Mouse (Mus musculus): Measurements from ENCODE around the gene Tbc1d2b.
A peak's percentile ranks its signal among the peaks of the same experiment; 100 is the strongest.

Gene Tbc1d2b

DNA sequence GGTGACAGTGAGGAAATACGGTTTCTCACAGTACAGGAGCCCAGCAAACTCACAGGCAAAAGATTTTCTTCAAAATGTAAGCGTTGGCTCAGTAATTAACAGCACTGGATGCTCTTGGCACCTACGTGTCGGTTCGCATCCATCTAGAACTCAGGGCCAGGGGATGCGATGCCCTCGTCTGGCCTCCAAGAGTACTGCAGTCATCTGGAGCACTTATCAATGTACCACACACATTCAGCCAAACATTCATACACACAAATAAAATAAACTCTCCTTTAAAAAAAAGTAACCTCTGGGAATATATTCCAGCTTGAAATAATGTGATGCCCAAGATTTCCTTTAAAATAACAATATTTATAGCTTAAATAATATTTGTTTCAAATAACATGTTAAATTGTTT, 29.0 kb downstream of the Tbc1d2b start:
- peak; percentile 51 to 56 for DNase-seq

DNA sequence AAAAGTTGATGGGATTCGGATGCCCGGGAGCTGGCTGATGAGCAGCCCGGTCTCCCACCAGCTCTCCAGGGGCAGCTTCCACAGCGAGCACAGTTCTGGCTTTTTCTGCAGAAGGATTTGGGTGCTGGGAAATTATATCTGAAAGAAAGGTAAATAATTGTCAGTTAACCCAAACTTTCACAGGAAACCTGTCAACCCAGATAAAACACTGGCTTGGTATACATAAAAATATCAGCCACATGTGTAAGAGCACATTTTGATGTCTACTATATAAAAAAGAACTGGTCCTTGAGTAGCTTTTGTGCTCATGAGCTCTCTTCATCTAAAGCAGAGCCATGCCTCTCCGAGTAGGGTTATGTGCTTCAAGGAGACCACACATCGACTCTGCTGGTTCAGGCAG, 29.6 kb downstream of the Tbc1d2b start:
- no peak for DNase-seq

DNA sequence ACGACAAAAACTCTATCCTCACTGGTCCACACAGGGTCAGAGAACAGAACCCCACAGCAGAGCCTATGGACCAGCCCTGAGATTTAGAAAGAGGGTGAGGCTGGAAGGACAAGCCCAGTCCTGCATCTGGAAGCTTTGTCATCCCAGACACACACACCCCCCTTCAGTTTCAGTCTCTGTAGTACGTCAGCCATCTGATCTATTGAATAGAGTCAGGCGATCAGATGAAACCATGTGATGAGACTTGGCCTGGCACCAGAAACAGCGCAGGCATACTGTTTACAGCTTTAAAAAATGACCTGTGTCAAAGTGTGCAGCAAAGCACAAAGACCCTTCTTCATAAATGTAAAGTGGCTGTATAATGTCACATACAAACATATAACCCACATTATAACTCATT, 30.0 kb downstream of the Tbc1d2b start:
- DNase-seq = no peak

DNA sequence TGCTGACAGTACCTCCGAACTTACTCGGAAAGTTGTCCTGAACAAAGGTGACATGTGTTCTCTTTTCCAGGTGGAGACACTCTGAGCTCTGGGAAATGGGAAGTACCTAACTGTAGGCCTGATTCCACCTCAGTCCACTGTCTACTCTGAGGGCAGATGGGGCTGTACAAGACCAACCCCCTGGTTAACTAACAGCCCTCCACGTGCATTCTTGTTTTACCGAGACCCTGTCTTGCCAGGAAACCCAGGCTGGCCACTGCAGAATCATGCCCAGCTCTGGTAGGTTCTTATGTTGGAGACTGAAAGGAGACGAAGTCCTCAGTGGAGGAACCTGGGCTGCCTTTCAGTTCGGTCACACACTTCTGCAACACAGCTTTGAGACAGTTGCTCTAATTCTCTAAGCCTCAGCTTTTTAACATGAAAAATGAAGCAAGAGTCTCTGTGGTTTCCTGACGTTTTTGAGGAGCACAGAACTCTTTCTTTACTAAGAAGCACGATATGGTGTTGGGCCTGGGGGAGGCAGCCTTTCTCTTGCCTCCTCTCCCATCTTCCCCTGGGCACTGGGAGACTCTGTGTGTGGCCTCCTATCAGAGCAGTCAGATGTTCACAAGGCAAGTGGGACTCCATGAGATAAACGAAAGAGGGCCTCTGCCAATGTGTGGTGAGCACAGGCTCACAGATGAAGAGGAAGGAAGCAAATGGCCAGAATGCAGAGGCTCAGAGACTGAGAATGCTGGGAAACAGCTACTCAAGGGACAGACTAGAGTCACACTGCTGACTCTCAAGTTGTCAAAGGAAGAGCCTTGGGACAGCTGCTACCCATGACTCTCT, 33.2 kb downstream of the Tbc1d2b start:
- DNase-seq = peak; percentile 54 to 70

DNA sequence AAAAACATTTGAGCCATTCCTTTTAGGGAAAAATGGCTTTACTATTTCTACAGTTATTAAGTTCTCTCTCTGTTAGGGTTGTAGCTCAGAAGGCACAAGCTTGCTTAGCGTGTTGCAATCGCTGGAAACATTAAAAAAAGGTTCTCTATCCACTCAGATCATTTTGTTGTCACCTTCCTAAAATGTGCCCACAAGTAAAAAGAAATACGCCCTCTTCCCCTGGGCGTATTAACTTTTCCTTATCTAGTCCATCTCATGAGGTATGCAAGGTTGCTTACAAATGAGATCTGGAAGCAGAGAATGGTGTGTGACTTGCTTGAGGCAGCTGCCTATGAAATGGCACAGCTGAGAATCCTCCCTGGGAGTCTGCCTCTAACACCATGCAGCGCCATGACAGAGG, 33.8 kb downstream of the Tbc1d2b start:
- no peak for DNase-seq

DNA sequence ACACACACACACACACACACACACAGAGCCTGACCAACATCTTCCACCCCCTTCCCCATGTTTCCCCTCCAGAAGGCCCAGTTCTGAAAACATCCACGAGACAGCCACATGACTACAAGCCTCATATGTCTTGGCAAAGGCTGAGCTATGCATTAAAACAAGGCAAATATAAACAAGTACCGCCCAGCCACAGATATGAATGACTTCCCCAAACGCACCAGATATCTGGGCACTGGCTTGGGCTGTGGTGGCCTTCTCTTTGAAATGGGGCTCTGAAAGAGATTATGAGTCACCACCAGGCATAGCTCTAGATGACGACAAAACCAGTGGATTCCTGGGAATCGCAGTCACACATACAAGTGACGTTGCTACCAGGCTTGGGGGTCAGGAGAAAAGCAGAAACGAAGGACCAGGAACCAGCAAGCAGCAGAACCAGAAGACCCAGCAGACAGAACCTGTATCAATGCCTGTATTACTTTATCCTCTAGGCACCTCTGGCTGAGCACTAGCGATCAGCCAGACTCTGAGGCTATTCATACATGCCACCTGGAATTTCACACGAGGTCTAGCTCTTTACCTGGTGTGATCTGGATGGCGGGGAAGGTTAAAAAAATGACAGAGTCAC, 35.2 kb downstream of the Tbc1d2b start:
- no peak for DNase-seq

DNA sequence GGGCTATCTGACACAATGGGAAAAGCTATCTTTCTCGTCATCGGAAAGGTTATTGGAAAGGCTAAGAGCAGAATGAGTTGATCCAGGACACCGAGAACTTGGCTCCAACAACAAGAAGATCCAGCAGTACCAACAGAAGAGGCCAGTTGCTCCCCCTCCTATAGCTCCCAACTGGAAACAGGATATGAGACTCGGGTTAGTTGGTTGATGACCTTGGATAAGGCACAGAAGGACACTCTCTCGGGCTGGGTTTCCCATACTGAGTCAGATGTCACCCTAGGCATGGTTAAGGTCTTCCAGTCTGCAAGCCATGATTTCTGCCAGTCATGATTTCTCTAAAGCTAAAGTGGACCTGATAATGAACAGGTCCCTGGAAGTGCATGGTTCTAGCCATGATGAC, 35.8 kb downstream of the Tbc1d2b start:
- no peak for DNase-seq

DNA sequence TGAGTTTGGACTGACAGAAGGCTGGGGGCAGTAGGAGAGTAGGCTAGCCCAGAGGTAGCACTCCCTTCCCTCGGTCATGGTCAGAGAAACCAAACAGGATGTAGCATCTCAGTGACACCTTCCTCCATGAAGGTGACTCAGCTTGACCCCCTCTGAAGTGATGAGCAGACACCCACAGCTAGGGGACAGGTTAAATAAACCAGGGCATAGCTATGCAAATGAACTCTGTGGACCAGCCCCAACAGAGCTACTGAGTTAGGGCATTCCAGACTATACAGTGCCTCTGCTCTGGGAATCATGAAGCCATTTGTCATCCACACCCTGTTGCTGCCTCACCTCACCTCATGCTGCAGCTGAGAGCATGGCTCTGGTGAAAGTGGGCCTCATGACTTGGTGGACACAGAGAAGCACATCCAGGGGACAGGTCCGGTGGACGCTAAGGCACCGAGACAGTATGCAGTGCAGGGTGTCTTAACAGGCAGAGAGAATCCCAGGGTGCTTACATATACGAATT, 36.6 kb downstream of the Tbc1d2b start:
- no peak for DNase-seq

DNA sequence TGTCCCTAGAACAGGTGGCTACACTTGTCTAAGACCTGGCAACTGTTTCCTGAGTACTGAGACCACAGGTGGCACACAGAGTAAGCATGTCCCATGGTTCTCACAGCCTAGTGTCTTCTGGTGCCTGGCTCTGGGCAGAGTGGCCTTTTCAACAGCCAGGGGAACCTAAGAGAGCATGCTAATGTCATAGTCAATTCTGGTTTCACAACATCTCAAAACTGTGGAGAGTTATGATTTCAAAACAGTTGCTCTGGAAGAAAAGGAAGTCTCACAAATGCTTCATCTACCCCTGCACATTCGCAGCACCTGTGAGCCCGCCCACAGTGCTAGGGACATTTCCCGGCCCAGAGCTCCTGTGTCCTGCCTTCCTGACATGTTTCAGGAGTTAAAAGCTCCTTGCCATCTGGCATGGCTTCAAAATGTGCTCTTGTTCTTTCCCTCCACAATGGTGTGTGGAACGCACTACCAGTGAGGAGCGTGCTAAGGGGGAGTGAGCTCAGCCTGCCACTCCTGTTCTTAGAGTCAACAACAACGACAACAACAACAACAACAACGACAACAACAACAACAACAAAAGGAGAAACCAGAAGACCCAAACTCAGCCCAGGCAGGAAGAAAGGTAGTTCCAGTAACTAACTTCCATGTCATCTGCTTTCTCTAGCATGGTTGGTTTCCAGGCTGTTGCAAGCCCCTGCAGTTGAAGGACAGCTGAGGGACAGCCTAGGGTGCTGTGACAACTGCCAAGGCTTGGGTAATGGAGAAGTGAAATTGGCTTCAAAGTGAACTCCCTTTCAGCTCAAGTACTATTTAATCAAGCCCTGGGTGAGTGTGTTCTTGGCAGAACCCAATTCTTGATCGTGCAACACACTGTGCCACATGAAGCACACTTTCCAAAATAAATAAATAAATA, 37.6 kb downstream of the Tbc1d2b start:
- no peak for DNase-seq

DNA sequence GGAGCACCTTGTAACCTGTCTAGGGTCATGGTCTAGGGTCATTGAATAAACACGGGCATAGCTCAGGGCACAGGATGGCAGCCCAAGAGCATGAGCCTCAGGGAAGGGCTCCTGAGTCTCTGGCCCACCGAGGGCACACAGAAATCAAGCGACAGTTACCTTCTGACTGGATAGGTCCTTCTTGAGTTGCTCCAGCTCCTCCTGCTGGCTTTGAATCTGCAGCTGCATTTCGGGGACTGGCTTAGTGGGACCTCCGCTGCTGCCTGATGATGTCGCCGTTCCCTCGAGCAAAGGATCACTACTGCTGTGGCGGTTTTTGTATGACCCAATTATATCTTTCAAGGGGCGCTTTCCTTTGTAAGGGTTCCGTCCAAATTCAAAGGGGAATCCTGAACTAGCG, 43.4 kb downstream of the Tbc1d2b start:
- no peak for DNase-seq

DNA sequence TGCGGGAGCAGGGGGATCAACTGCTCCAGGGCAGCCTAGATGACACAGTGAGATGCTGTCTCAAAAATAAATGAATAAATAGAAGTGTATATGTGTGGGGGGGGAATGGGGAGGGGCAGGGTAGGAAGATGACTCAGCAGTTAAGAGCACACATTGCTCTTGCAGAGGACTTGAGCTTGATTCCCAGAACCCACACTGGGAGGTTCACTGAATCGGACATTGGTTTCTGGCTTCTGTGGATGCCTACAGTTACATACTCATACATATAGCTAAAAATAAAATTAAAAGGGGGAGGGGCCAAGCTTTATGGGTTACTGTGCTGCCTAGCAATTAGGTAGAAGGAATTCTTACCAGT, 43.9 kb downstream of the Tbc1d2b start:
- no peak for DNase-seq

DNA sequence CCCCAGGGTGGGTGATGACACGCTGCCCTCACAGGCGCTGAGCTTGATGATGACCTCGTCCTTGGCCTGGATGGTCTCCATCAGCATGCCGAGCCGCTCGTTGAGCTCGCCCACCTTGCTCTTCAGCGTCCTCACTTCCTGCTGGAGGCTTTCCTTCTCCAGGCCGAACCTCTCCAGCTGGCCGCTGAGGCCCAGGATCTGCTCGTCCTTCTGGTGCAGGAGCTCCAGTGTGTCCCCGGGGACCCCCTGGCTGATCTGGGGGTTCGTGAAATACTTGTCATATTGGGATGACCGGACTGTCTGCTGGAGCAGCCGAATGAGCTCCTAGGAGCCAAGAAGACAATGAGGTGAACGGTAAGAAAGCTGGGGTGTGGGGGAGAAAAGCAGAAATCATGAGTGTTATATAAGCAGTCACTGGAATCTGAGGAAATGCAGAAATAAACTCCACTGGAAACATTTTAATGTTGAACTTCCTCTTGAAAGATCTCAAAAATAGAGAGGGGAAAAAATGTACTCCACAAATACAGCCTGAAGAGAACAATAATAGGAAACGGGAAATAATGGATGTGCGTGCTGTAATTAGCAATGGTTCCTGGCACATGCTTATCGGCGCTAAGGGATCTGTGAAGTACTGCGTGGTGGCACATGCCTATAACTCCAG, 44.4 kb downstream of the Tbc1d2b start:
- DNase-seq = no peak

DNA sequence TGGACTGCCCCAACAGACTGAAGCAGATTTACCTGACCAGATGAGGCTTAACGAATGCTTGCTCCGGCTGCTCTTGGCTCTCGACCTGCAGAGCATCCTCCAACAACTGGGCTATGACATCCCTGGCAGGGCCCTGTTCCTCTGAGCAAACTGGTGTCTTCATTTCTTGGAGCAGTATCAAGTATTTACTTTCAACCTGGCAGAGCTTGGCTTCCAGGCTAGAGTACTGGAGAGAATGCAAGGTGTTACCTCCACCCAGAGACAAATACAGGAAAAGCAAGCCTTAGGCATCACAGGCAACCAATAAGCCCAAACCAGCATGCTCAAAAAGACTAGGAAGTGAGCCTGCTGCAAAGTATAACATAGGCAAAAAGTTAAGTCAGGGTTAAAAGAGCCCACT, 48.3 kb downstream of the Tbc1d2b start:
- DNase-seq = no peak

DNA sequence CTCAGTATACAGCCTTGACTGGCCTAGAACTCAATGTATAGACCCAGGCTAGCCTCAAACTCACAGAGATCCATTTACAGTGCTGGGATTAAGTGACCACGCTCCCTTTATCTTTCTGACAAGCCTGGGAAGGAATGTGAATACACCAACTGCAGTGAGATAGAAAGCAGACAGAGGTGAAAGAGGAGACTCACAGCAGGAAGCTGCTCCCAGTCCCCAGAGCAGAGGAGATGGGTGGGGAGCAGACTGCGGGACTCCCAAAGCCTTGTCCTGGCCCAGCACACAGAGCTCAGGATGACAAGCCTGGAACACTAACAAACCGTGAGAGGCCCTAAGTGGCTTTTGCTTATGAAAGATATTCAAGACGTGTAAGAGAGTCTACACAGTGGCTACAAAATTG, 53.1 kb downstream of the Tbc1d2b start:
- DNase-seq = no peak

DNA sequence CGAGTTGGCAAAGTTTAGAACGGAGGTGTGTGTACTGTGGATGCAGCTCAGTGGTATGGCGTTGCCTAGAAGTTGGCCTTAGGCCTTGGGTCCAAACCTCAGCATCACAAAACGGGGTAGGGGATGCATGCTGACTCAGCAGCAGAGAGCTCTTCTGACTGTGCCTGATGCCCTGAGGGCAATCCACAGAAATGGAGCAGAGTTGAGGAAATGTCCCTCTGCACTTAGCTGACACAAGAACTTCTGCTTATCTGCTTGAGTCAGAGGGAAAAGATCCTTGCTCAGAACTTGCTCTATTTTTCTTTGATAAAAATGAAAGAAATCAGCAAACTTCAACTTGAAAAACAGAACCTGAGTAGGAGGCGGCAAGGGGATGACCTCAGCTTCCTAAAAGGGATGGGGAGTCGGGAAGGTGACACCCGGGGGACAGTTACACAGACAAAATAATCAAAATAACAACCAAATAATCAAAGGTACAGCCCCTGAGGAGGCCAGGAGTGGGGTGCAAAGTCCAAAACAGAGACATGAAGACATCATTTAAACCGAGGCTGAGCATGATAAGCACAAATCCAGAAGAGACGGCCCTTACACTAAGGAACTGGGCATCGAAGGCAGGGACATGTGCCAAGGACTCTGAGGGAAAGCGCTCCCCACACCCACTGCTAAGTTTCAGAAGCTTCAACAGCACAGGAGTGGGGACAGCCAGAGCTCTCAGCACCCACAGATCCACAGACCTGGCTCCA, 54.2 kb downstream of the Tbc1d2b start:
- DNase-seq = no peak

DNA sequence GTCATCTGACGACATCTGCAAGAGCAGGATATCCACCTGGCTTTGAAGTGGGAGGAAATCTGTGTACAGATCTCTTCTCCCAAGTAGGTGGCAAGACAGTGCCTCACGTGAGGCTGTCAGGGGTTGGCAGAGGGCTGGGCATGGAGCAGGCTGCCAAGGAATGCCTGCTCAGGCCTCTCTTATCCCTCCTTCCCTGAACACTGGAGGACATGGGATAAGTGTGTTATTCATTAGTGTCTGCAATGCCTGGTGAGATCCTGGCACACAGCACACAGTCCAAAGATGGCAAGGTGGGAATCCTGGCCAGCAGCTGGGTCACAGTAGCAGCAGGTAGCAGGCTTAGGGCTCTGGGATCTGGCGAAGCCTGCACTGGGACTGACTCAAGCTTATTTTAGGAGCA, 57.5 kb downstream of the Tbc1d2b start:
- no peak for DNase-seq

DNA sequence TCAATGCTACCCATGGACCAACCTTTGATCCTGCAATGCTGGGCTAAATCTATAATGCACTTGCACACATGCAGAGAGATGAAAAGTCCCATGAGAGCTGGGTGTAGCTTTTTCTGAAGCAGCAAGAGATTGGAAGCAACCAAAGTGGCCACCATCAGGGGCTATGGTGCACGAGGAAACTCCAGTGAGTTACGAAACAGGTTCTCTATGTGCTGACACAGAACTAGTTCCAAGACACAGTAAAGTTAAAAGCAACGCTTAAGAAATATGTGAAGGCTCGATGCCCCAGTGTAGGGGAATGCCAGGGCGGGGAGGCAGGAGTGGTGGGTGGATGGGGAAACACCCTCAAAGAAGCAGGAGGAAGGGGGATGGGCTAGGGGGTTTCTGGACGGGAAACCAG, 61.9 kb downstream of the Tbc1d2b start:
- DNase-seq = no peak

DNA sequence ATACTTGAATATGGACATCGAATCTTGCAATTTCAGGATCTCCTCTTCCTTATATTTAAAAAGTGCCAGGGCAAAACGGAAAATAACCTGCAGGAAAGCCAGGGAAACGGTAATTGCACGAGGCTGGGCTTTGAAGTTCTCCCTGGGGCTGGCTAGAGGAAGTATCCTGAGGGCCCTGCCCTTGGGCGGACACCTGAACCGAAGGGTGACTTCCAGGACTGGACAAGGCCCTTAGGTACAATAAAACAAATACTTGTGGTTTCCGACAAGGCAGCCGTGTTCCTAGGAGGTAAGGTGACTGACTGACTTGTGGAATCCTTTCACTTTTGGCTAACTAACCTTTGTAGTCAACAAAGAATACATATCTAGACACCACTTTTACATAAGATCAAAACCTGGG, 62.8 kb downstream of the Tbc1d2b start:
- no peak for DNase-seq

DNA sequence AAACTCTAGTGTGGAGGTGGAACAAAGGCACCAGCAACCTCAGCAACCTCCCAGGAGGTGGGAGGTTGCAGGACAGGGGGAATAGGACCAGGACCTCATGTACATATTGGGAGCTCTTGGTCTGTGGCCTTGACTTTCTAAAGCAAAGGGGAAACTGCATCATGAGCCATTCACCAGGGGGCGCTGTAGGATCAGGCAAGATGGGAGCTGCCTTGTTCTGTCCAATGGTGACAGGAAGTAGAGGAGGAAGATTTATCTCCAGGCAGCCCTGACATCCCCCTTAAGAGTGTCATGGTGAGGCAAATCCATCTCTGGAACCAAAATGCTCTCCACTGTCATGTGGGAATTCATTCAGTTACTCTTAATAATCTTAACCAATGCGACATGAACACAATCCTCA, 64.1 kb downstream of the Tbc1d2b start:
- peak; percentile 81 to 88 for DNase-seq

DNA sequence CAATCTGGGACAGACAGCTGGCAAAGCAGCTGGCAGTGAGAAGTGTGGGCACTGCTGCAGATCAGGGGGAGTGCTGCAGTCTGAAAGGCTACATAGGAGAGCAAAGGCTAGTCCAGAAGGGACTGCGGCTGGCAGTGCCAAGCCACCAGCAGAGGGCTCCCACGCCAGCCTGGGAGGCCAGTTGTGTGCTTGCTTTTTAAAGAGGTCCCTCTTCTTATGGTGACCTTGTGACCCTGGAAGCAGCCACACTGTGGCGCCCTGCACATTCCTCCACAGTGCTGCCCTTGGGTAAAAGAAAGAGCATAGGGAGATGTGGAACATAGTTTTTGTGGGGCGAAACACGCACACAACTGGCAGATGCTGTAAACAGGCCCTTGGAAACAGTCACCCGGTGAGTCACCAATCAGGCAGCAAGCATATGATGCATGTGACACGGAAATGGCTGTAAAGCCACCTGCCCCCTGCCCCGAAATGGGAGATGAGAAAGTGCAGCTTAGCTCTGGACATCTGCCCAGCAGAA, 66.1 kb downstream of the Tbc1d2b start:
- DNase-seq = no peak

DNA sequence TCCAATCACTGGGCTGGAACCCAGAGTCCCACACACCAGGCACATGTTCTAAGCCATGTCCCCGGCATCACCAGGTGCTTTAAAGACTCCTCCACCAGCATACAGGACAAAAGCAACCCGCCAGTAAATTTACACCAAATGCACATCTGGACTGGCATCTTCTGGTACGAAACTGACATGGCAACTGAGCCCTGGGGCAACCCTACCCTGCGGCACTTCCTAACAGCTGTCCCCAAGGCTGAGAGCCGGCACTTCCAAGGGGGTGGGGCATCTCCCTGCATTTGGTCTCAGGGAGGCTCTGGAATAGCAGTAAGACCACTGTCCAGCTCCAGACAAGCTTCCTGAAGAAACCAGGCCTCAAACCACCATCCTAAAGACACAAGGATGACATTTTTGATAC, 67.4 kb downstream of the Tbc1d2b start:
- no peak for DNase-seq

DNA sequence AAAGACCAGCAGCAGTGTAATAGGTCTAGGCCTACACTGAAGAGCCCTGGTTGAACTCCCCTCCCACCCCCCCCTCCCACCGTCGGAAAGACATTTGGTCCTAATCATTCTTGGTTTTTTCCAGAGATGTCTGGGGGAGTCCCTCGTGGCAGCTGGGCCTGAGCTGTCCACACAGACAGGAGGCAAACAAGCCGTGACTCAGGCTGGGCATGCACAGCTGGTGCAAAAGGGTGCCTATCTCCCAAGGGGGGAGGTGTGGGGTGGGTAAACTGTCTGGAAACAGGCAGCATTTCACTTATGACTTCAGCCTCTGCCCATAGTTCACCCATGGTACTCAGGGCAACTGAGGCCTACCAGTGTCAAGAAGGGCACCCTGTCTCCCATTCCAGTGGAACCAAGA, 69.1 kb downstream of the Tbc1d2b start:
- no peak for DNase-seq

All from thymus, postnatal 36 days (tissue).